In the genomic region with DNA sequence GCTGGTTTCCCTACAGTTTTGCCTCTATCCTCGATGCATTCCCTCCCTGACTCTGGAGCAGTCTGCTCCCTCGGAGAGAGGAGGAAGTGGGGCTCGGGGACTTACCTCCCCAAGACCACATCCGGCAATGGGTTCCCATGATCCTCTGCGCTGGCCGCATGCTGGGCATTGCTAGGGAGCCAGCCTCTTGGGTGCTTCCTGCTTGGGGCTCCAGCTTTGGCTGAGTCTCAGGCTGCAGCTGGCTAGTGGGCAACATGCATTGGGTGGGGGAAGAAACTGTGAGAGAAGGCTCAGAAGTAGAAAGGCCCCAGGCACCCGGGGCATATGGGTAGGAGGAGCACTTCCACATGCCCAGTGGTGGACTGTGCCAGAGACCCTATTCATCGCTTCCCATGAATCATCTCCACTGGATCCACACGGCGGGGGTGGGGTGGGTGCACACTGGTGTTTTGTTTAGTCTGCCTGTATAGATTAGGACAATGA, we compare ENCODE assay signal across 8 mouse cellular contexts. TPM values are rescaled to one million over a fixed set of nuclear protein-coding genes. Genes with fewer than 3 reads are reported as not detected.
DNase-seq lines count a peak whose midpoint lies in the region; ATAC-seq and TF ChIP-seq lines count a peak whose summit lies in the region.

No protein-coding gene starts in this region.

- no peak for TF ChIP-seq CTCF in hindbrain, postnatal 0 days (IDR thresholded peaks at IDR 0.05; ENCODE audit: low read depth)
- no peak for TF ChIP-seq CTCF in spleen, adult 2 months (IDR thresholded peaks at IDR 0.05; ENCODE audit: extremely low read depth, insufficient read depth, insufficient read length, insufficient replicate concordance)

- no peak overlapping the region for H3K4me2 ChIP-seq in forebrain, embryonic 14.5 days (ENCODE audit: low read length)
- H3K4me2 ChIP-seq in forebrain, embryonic 15.5 days (replicated peaks): no peak overlapping the region
- H3K4me2 ChIP-seq in embryonic facial prominence, embryonic 13.5 days: no peak overlapping the region
- 0 out of 2 replicates have a peak overlapping the region, but pooled peaks have one; percentile 0 for H3K4me2 ChIP-seq in hindbrain, postnatal 0 days (ENCODE audit: low read depth, low read length)

- H3K27ac ChIP-seq in forebrain, embryonic 14.5 days (ENCODE audit: low read depth, low read length): no peak overlapping the region
- no peak overlapping the region for H3K27ac ChIP-seq in forebrain, embryonic 15.5 days (replicated peaks)
- no peak overlapping the region for H3K27ac ChIP-seq in embryonic facial prominence, embryonic 13.5 days
- H3K27ac ChIP-seq in hindbrain, postnatal 0 days: no peak overlapping the region
- H3K27ac ChIP-seq in spleen, adult 2 months (ENCODE audit: insufficient read depth, low read length): peak overlapping the region; percentile 94

- 67% methylated on average over 10 of the region's 10 CpGs for WGBS in forebrain, embryonic 14.5 days
- WGBS in forebrain, embryonic 15.5 days: 71% methylated on average over 10 of the region's 10 CpGs
- 72% methylated on average over 10 of the region's 10 CpGs for WGBS in embryonic facial prominence, embryonic 13.5 days
- 44% methylated on average over 10 of the region's 10 CpGs for WGBS in hindbrain, postnatal 0 days
- WGBS in spleen, adult 2 months: 13% methylated on average over 10 of the region's 10 CpGs

- H3K9me3 ChIP-seq in forebrain, embryonic 14.5 days (replicated peaks; ENCODE audit: control insufficient read depth, low read length): no peaks in the 10 kb centered on the region
- H3K9me3 ChIP-seq in forebrain, embryonic 15.5 days: no peaks in the 10 kb centered on the region
- H3K9me3 ChIP-seq in embryonic facial prominence, embryonic 13.5 days: no peaks in the 10 kb centered on the region
- H3K9me3 ChIP-seq in hindbrain, postnatal 0 days (ENCODE audit: low read length): no peaks in the 10 kb centered on the region

- peak; percentile 94 for TF ChIP-seq POLR2A in spleen, adult 2 months (IDR thresholded peaks at IDR 0.05; ENCODE audit: low read depth, low read length)

- H3K4me3 ChIP-seq in forebrain, embryonic 14.5 days (ENCODE audit: low read depth, low read length): no peak overlapping the region
- no peak overlapping the region for H3K4me3 ChIP-seq in forebrain, embryonic 15.5 days
- H3K4me3 ChIP-seq in embryonic facial prominence, embryonic 13.5 days: no peak overlapping the region
- no peak overlapping the region for H3K4me3 ChIP-seq in hindbrain, postnatal 0 days (ENCODE audit: low read length)
- peak overlapping the region; percentile 78 for H3K4me3 ChIP-seq in spleen, adult 2 months (ENCODE audit: extremely low read depth, insufficient read depth, insufficient read length)

- no peak overlapping the region for H3K9ac ChIP-seq in forebrain, embryonic 14.5 days (ENCODE audit: low read length)
- no peak overlapping the region for H3K9ac ChIP-seq in forebrain, embryonic 15.5 days (replicated peaks)
- peak overlapping the region; percentile 40; the same call in 1 of the 2 replicates for H3K9ac ChIP-seq in embryonic facial prominence, embryonic 13.5 days
- H3K9ac ChIP-seq in hindbrain, postnatal 0 days (replicated peaks; ENCODE audit: low read length): no peak overlapping the region

- H3K4me1 ChIP-seq in forebrain, embryonic 14.5 days (ENCODE audit: control insufficient read depth, insufficient read depth, low read length): peaks cover 4% of the 10 kb centered on the region; the same call in 1 of the 2 replicates
- peaks cover 18% of the 10 kb centered on the region for H3K4me1 ChIP-seq in forebrain, embryonic 15.5 days
- peaks cover 30% of the 10 kb centered on the region for H3K4me1 ChIP-seq in embryonic facial prominence, embryonic 13.5 days
- peaks cover 14% of the 10 kb centered on the region for H3K4me1 ChIP-seq in hindbrain, postnatal 0 days (ENCODE audit: insufficient read depth, low read length)
- H3K4me1 ChIP-seq in spleen, adult 2 months (ENCODE audit: control insufficient read depth, insufficient read depth, insufficient read length): peaks cover 18% of the 10 kb centered on the region; the same call in 1 of the 2 replicates

- peak; percentile 51 for DNase-seq in forebrain, embryonic 14.5 days (ENCODE audit: low spot score)
- peak; percentile 84 to 90 for DNase-seq in CD8-positive naive resting alpha-beta T cell, adult 2 months (ENCODE audit: low read depth in 2 of 2, low spot score in 2 of 2)
- peak; percentile 48 for DNase-seq in hindbrain, postnatal 0 days (ENCODE audit: low spot score)
- peak; percentile 74 to 82 for DNase-seq in lung, adult 18-20 months
- DNase-seq in spleen, adult 2 months (ENCODE audit: low read depth in 1 of 2, low spot score in 2 of 2): peak; percentile 75 to 97
- no peak for DNase-seq in urinary bladder, postnatal 36 days (ENCODE audit: low spot score in 2 of 2)

- no peaks in the 10 kb centered on the region for H3K36me3 ChIP-seq in forebrain, embryonic 14.5 days (ENCODE audit: control insufficient read depth, insufficient read depth, low read length)
- no peaks in the 10 kb centered on the region for H3K36me3 ChIP-seq in forebrain, embryonic 15.5 days
- H3K36me3 ChIP-seq in embryonic facial prominence, embryonic 13.5 days: no peaks in the 10 kb centered on the region
- no peaks in the 10 kb centered on the region for H3K36me3 ChIP-seq in hindbrain, postnatal 0 days (ENCODE audit: insufficient read depth, low read length)
- no peaks in the 10 kb centered on the region for H3K36me3 ChIP-seq in spleen, adult 2 months (ENCODE audit: control insufficient read depth, insufficient read depth, low read length)

- 0 out of 2 replicates have a peak, but pooled peaks have one; percentile 10 for ATAC-seq in forebrain, embryonic 14.5 days
- ATAC-seq in forebrain, embryonic 15.5 days (replicated peaks): no peak
- no peak for ATAC-seq in embryonic facial prominence, embryonic 13.5 days (ENCODE audit: insufficient number of reproducible peaks, insufficient read depth, low FRiP score, low TSS enrichment, low read depth)
- ATAC-seq in hindbrain, postnatal 0 days: peak; percentile 16; the same call in 1 of the 2 replicates

- H3K27me3 ChIP-seq in forebrain, embryonic 14.5 days (replicated peaks; ENCODE audit: control insufficient read depth, insufficient read depth, low read length): no peaks in the 10 kb centered on the region
- no peaks in the 10 kb centered on the region for H3K27me3 ChIP-seq in forebrain, embryonic 15.5 days
- no peaks in the 10 kb centered on the region for H3K27me3 ChIP-seq in embryonic facial prominence, embryonic 13.5 days
- H3K27me3 ChIP-seq in hindbrain, postnatal 0 days (ENCODE audit: insufficient read depth, low read length): no peaks in the 10 kb centered on the region
- H3K27me3 ChIP-seq in spleen, adult 2 months (ENCODE audit: control insufficient read depth, insufficient read depth, low read length): no peaks in the 10 kb centered on the region

RNA-seq across cellular contexts. Expression of a gene that starts 4.7 kb away (rescaled TPM):
- 45.6 and 71.7 TPM in 2 replicates for polyA plus RNA-seq in forebrain, embryonic 14.5 days (2014; fragmentation: Nextera tagmentation; extraction: Ambion mirVana)
- 94.2 and 98.8 TPM in 2 replicates for polyA plus RNA-seq in forebrain, embryonic 15.5 days (2015; fragmentation: Nextera tagmentation; extraction: Ambion mirVana)
- 71.4 and 72.2 TPM in 2 replicates for polyA plus RNA-seq in embryonic facial prominence, embryonic 13.5 days (2015; fragmentation: Nextera tagmentation; extraction: Ambion mirVana)
- total RNA-seq in hindbrain, postnatal 0 days (2014; rRNA removed): 78.2 and 85.6 TPM in 2 replicates
- 116 and 119 TPM in 2 replicates for polyA plus RNA-seq in hindbrain, postnatal 0 days (2015; fragmentation: Nextera tagmentation; extraction: Ambion mirVana)
- 76.1 and 93.6 TPM in 2 replicates for polyA plus RNA-seq in spleen, adult 2 months (2012; rRNA removed)

Comparison
In these comparisons a context has a peak if more than half of its experiments do, and no peak if none do; other contexts are left out.
1. ATAC-seq: peak in forebrain, embryonic 14.5 days (single experiment) and hindbrain, postnatal 0 days (single experiment); none in forebrain, embryonic 15.5 days (single experiment) and embryonic facial prominence, embryonic 13.5 days (single experiment).
2. DNase-seq: peak in forebrain, embryonic 14.5 days (single experiment), CD8-positive naive resting alpha-beta T cell, adult 2 months (2 of 2), hindbrain, postnatal 0 days (single experiment), lung, adult 18-20 months (2 of 2) and spleen, adult 2 months (2 of 2); none in urinary bladder, postnatal 36 days (0 of 2).